Mouse (Mus musculus): ENCODE measurements around the gene Mccc1.

GRCm38 (mm10) chr3:35963401-35963800, 37.1 kb downstream of the Mccc1 start:
- TF ChIP-seq POLR2A (IDR thresholded peaks at IDR 0.05; ENCODE audit: insufficient read length, low read depth) (no peak), MYOD1 (IDR thresholded peaks at IDR 0.05; ENCODE audit: control insufficient read depth in 1 of 3, insufficient read length in 2 of 3, low read depth in 2 of 3) (no peak), MYOG (IDR thresholded peaks at IDR 0.05; ENCODE audit: control insufficient read depth in 1 of 3, insufficient read depth in 1 of 3, insufficient read length in 2 of 3, low read depth in 2 of 3) (no peak), MAX (IDR thresholded peaks at IDR 0.05; ENCODE audit: low read depth) (no peak), TCF12 (IDR thresholded peaks at IDR 0.05; ENCODE audit: insufficient read depth, poor library complexity, severe bottlenecking) (no peak), E2F4 (IDR thresholded peaks at IDR 0.05; ENCODE audit: insufficient read depth) (no peak), POLR2AphosphoS2 (IDR thresholded peaks at IDR 0.05; ENCODE audit: insufficient read length, low read depth) (no peak), SRF (IDR thresholded peaks at IDR 0.05; ENCODE audit: control insufficient read depth, insufficient read length, low read depth) (no peak), USF1 (IDR thresholded peaks at IDR 0.05; ENCODE audit: low read depth) (no peak)
